Mouse (Mus musculus): ENCODE data around the gene Pou3f3.
A peak's percentile ranks its signal among the peaks of the same experiment; 100 is the strongest.

Pou3f3 gene

GRCm38 (mm10) chr1:42695578-42695915, at the start of gene Pou3f3:
Pou3f3 (plus strand) TSS chr1:42695768.
- DNase-seq (ENCODE audit: low spot score) = peak; percentile 14

GRCm38 (mm10) chr1:42648366-42648935, 47.1 kb upstream of the Pou3f3 start:
- DNase-seq (ENCODE audit: low spot score) = no peak

GRCm38 (mm10) chr1:42651461-42651860, 44.1 kb upstream of the Pou3f3 start:
- no peak for DNase-seq (ENCODE audit: low spot score)

GRCm38 (mm10) chr1:42667546-42667945, 28.0 kb upstream of the Pou3f3 start:
- DNase-seq (ENCODE audit: low spot score) = no peak

GRCm38 (mm10) chr1:42680673-42681072, 14.9 kb upstream of the Pou3f3 start:
- no peak for DNase-seq (ENCODE audit: low spot score)

GRCm38 (mm10) chr1:42681762-42682161, 13.8 kb upstream of the Pou3f3 start:
- DNase-seq (ENCODE audit: low spot score) = no peak

- no peak for DNase-seq (ENCODE audit: low spot score)
Measured at GRCm38 (mm10) chr1:42683861-42684260, 11.7 kb upstream of the Pou3f3 start.

GRCm38 (mm10) chr1:42684345-42684744, 11.2 kb upstream of the Pou3f3 start:
- no peak for DNase-seq (ENCODE audit: low spot score)

GRCm38 (mm10) chr1:42684783-42685182, 10.8 kb upstream of the Pou3f3 start:
- no peak for DNase-seq (ENCODE audit: low spot score)

GRCm38 (mm10) chr1:42685321-42685960, 10.1 kb upstream of the Pou3f3 start:
- DNase-seq (ENCODE audit: low spot score) = no peak

GRCm38 (mm10) chr1:42686194-42687131, 9.1 kb upstream of the Pou3f3 start:
- no peak for DNase-seq (ENCODE audit: low spot score)

- no peak for DNase-seq (ENCODE audit: low spot score)
Measured at GRCm38 (mm10) chr1:42687271-42687670, 8.3 kb upstream of the Pou3f3 start.

- no peak for DNase-seq (ENCODE audit: low spot score)
Measured at GRCm38 (mm10) chr1:42687756-42688540, 7.6 kb upstream of the Pou3f3 start.

GRCm38 (mm10) chr1:42688541-42689125, 6.9 kb upstream of the Pou3f3 start:
- no peak for DNase-seq (ENCODE audit: low spot score)

- no peak for DNase-seq (ENCODE audit: low spot score)
Measured at GRCm38 (mm10) chr1:42690024-42690575, 5.5 kb upstream of the Pou3f3 start.

GRCm38 (mm10) chr1:42691202-42692170, 4.1 kb upstream of the Pou3f3 start:
- peak; percentile 69 for DNase-seq (ENCODE audit: low spot score)

- DNase-seq (ENCODE audit: low spot score) = no peak
Measured at GRCm38 (mm10) chr1:42692221-42692620, 3.3 kb upstream of the Pou3f3 start.

- no peak for DNase-seq (ENCODE audit: low spot score)
Measured at GRCm38 (mm10) chr1:42693101-42693715, 2.4 kb upstream of the Pou3f3 start.

GRCm38 (mm10) chr1:42693852-42694251, 1.7 kb upstream of the Pou3f3 start:
- no peak for DNase-seq (ENCODE audit: low spot score)

GRCm38 (mm10) chr1:42694290-42694664, 1.3 kb upstream of the Pou3f3 start:
- no peak for DNase-seq (ENCODE audit: low spot score)

Measured in urinary bladder, postnatal 25 days (tissue).